Mouse (Mus musculus): ENCODE measurements around the gene Csnk1g2.

GRCm38 (mm10) chr10:80619465-80620244, 3.0 kb upstream of the Csnk1g2 start:
- TF ChIP-seq CTCF (IDR thresholded peaks at IDR 0.05; ENCODE audit: low read depth) (no peak), EP300 (optimal IDR thresholded peaks at IDR 0.05) (no peak)
